Comparison of ENCODE assay signal across 39 mouse cellular contexts in genomic region chr9:110797866-110798265, GRCm38 (mm10). TPM values are rescaled to one million over a fixed set of nuclear protein-coding genes. Genes with fewer than 3 reads are reported as not detected.
"Had no signal": no experiment of that assay in that cellular context is flagged by ENCODE, and none has a peak within 500 bp of the region (broad histone marks: within the 10 kb centered on the region; RNA-seq: fewer than 3 reads in every experiment).

Gene Prss42, plus strand, starts transcription at chr9:110798166.

- H3K27me3 ChIP-seq: heart, embryonic 13.5 days; heart, embryonic 15.5 days; hindbrain, embryonic 13.5 days; hindbrain, embryonic 15.5 days; kidney, embryonic 15.5 days; liver, embryonic 13.5 days had no signal

- H3K27ac ChIP-seq: heart, adult 2 months; heart, embryonic 13.5 days; heart, embryonic 15.5 days; hindbrain, embryonic 13.5 days; hindbrain, embryonic 15.5 days; hindbrain, postnatal 0 days; kidney, embryonic 15.5 days; kidney, postnatal 0 days; left cerebral cortex, adult 2 months; limb, embryonic 10.5 days; limb, embryonic 12.5 days; liver, embryonic 13.5 days had no signal

- DNase-seq: gastrocnemius, postnatal 14 days; gastrocnemius, postnatal 36 days; heart, adult 2 months; heart, postnatal 14 days; heart, postnatal 36 days; kidney, adult 11 months; kidney, adult 2 months; kidney, adult 9 months; kidney, postnatal 14 days; kidney, postnatal 36 days; layer of hippocampus, adult 9-11 months; liver; liver, embryonic 13.5 days had no signal

- H3K9me3 ChIP-seq: heart, embryonic 13.5 days; heart, embryonic 15.5 days; hindbrain, embryonic 13.5 days; hindbrain, embryonic 15.5 days; kidney, embryonic 15.5 days; limb, embryonic 10.5 days; limb, embryonic 12.5 days; liver, embryonic 13.5 days had no signal

- H3K9ac ChIP-seq: heart, embryonic 13.5 days; heart, embryonic 15.5 days; hindbrain, embryonic 13.5 days; hindbrain, embryonic 15.5 days; kidney, embryonic 15.5 days; limb, embryonic 12.5 days; liver, embryonic 13.5 days had no signal

- H3K4me1 ChIP-seq: heart, embryonic 15.5 days; hindbrain, embryonic 13.5 days; hindbrain, embryonic 15.5 days; kidney, embryonic 15.5 days; limb, embryonic 10.5 days; limb, embryonic 12.5 days; liver, embryonic 13.5 days had no signal

- H3K36me3 ChIP-seq: heart, embryonic 13.5 days; heart, embryonic 15.5 days; hindbrain, embryonic 13.5 days; hindbrain, embryonic 15.5 days; kidney, embryonic 15.5 days; limb, embryonic 10.5 days; limb, embryonic 12.5 days; liver, embryonic 13.5 days had no signal

- H3K4me3 ChIP-seq: heart, adult 2 months; heart, embryonic 13.5 days; heart, embryonic 15.5 days; hindbrain, embryonic 13.5 days; hindbrain, embryonic 15.5 days; kidney, embryonic 15.5 days; left cerebral cortex, adult 2 months; limb, embryonic 10.5 days; limb, embryonic 12.5 days; liver, embryonic 13.5 days had no signal

- ATAC-seq: hindbrain, postnatal 0 days; intestine, embryonic 16.5 days had no signal

RNA-seq across cellular contexts. Expression of gene Prss42, which starts in this region (rescaled TPM):
- total RNA-seq: gastrocnemius, adult 18-20 months; gastrocnemius, adult 8-10 months; gastrocnemius, postnatal 14 days; gastrocnemius, postnatal 36 days; heart, adult 2 months; heart, postnatal 14 days; heart, postnatal 36 days; hematopoietic stem cell, adult 5-6 weeks; hindbrain, postnatal 0 days; layer of hippocampus, adult 18-20 months; layer of hippocampus, adult 8-10 months; layer of hippocampus, postnatal 25 days; left cerebral cortex, adult 2 months; left cerebral cortex, postnatal 14 days; left cerebral cortex, postnatal 36 days had no signal
- polyA plus RNA-seq: heart, adult 2 months; heart, embryonic 11.5 days; heart, embryonic 13.5 days; heart, postnatal 0 days; hindbrain, embryonic 11.5 days; hindbrain, embryonic 13.5 days; hindbrain, embryonic 15.5 days; hindbrain, postnatal 0 days; intestine, embryonic 14.5 days; intestine, embryonic 16.5 days; kidney, adult 2 months; kidney, embryonic 15.5 days; kidney, postnatal 0 days; large intestine, adult 2 months; limb, embryonic 10.5 days; limb, embryonic 12.5 days; limb, embryonic 14.5 days; liver, embryonic 11.5 days; liver, embryonic 13.5 days had no signal
